9 mouse cellular contexts compared by ENCODE assay signal in genomic region chr11:46431129-46431528, GRCm38 (mm10). TPM values are rescaled to one million over a fixed set of nuclear protein-coding genes. Genes with fewer than 3 reads are reported as not detected.
DNase-seq lines count a peak whose midpoint lies in the region; ATAC-seq lines count a peak whose summit lies in the region.
"Had no signal": no experiment of that assay in that cellular context is flagged by ENCODE, and none has a peak within 500 bp of the region (broad histone marks: within the 10 kb centered on the region; RNA-seq: fewer than 3 reads in every experiment).

No protein-coding gene starts in this region.

- ATAC-seq in forebrain, embryonic 16.5 days, result peak; percentile 96
- ATAC-seq in hindbrain, embryonic 12.5 days (ENCODE audit: low FRiP score), result peak; percentile 92
- ATAC-seq in lung, embryonic 16.5 days (ENCODE audit: low read depth), result peak; percentile 69

- no peak overlapping the region for H3K4me2 ChIP-seq in forebrain, embryonic 16.5 days (ENCODE audit: low read length)
- H3K4me2 ChIP-seq in hindbrain, embryonic 12.5 days (replicated peaks), result no peak overlapping the region
- no peak overlapping the region for H3K4me2 ChIP-seq in lung, embryonic 16.5 days (ENCODE audit: low read depth, low read length)

- no peaks in the 10 kb centered on the region for H3K27me3 ChIP-seq in forebrain, embryonic 16.5 days (replicated peaks; ENCODE audit: control insufficient read depth, insufficient read depth, low read length)
- H3K27me3 ChIP-seq in hindbrain, embryonic 12.5 days, result no peaks in the 10 kb centered on the region
- H3K27me3 ChIP-seq in lung, embryonic 16.5 days (ENCODE audit: control insufficient read depth, insufficient read depth, low read depth, low read length), result no peaks in the 10 kb centered on the region
- H3K27me3 ChIP-seq: megakaryocyte, embryonic 14.5 days had no signal

- 20% methylated on average over 3 of the region's 3 CpGs for WGBS in forebrain, embryonic 16.5 days
- 23% methylated on average over 3 of the region's 3 CpGs for WGBS in hindbrain, embryonic 12.5 days
- WGBS in lung, embryonic 16.5 days, result 16% methylated on average over 3 of the region's 3 CpGs

- H3K36me3 ChIP-seq in forebrain, embryonic 16.5 days (ENCODE audit: control insufficient read depth, insufficient read depth), result no peaks in the 10 kb centered on the region
- H3K36me3 ChIP-seq in hindbrain, embryonic 12.5 days, result no peaks in the 10 kb centered on the region
- no peaks in the 10 kb centered on the region for H3K36me3 ChIP-seq in lung, embryonic 16.5 days (ENCODE audit: control insufficient read depth, insufficient read depth, low read length)

- H3K4me1 ChIP-seq in forebrain, embryonic 16.5 days (replicated peaks; ENCODE audit: control insufficient read depth, insufficient read depth, low read length), result peaks cover 5% of the 10 kb centered on the region
- no peaks in the 10 kb centered on the region for H3K4me1 ChIP-seq in hindbrain, embryonic 12.5 days
- no peaks in the 10 kb centered on the region for H3K4me1 ChIP-seq in lung, embryonic 16.5 days (replicated peaks; ENCODE audit: control insufficient read depth, insufficient read depth, low read length)

- no peaks in the 10 kb centered on the region for H3K9me3 ChIP-seq in forebrain, embryonic 16.5 days (ENCODE audit: control insufficient read depth, low read length)
- H3K9me3 ChIP-seq in hindbrain, embryonic 12.5 days (replicated peaks), result no peaks in the 10 kb centered on the region
- no peaks in the 10 kb centered on the region for H3K9me3 ChIP-seq in lung, embryonic 16.5 days (ENCODE audit: control insufficient read depth, low read length)
- H3K9me3 ChIP-seq: megakaryocyte, embryonic 14.5 days had no signal

- 0 out of 2 replicates have a peak overlapping the region, but pooled peaks have one; percentile 15 for H3K27ac ChIP-seq in forebrain, embryonic 16.5 days (ENCODE audit: low read length)
- H3K27ac ChIP-seq in hindbrain, embryonic 12.5 days, result no peak overlapping the region
- no peak overlapping the region for H3K27ac ChIP-seq in lung, embryonic 16.5 days (ENCODE audit: low read length)

- H3K4me3 ChIP-seq in forebrain, embryonic 16.5 days (replicated peaks; ENCODE audit: low read length), result no peak overlapping the region
- H3K4me3 ChIP-seq in hindbrain, embryonic 12.5 days, result no peak overlapping the region
- H3K4me3 ChIP-seq in lung, embryonic 16.5 days (ENCODE audit: low read length), result no peak overlapping the region
- H3K4me3 ChIP-seq: megakaryocyte, embryonic 14.5 days had no signal

- peak; percentile 88 for DNase-seq in NIH3T3 (ENCODE audit: low read depth)
- peak; percentile 82 to 87 for DNase-seq in cerebellum, adult 18-20 months
- DNase-seq in layer of hippocampus, adult 9-11 months, result peak; percentile 92
- peak; percentile 60 for DNase-seq in ovary, postnatal 36 days (ENCODE audit: low spot score)
- DNase-seq in thymus, postnatal 0 days (ENCODE audit: low spot score), result peak; percentile 90

- H3K9ac ChIP-seq in forebrain, embryonic 16.5 days (replicated peaks; ENCODE audit: low read depth, low read length), result no peak overlapping the region
- H3K9ac ChIP-seq in hindbrain, embryonic 12.5 days, result no peak overlapping the region
- H3K9ac ChIP-seq in lung, embryonic 16.5 days (ENCODE audit: low read length), result no peak overlapping the region

RNA-seq across cellular contexts. Expression of gene Med7, which starts 5.6 kb away (rescaled TPM):
- polyA plus RNA-seq in forebrain, embryonic 16.5 days (2015; fragmentation: Nextera tagmentation; extraction: Ambion mirVana), result 73.1 and 88.4 TPM in 2 replicates
- polyA plus RNA-seq in hindbrain, embryonic 12.5 days (2016; fragmentation: Nextera tagmentation; extraction: Ambion mirVana), result 79.3 and 85.9 TPM in 2 replicates
- 62.3 and 65.6 TPM in 2 replicates for polyA plus RNA-seq in lung, embryonic 16.5 days (2015; fragmentation: Nextera tagmentation; extraction: Ambion mirVana)
- polyA plus RNA-seq in thymus, postnatal 0 days (2015; fragmentation: Nextera tagmentation; extraction: Ambion mirVana), result 66.4 and 69.4 TPM in 2 replicates

RNA-seq across cellular contexts. Expression of gene Havcr2, which starts 23.6 kb away (rescaled TPM):
- 0.15 and 0.34 TPM in 2 replicates for polyA plus RNA-seq in forebrain, embryonic 16.5 days (2015; fragmentation: Nextera tagmentation; extraction: Ambion mirVana)
- 0.14 and 0.35 TPM in 2 replicates for polyA plus RNA-seq in hindbrain, embryonic 12.5 days (2016; fragmentation: Nextera tagmentation; extraction: Ambion mirVana)
- 0.09 and 0.20 TPM in 2 replicates for polyA plus RNA-seq in lung, embryonic 16.5 days (2015; fragmentation: Nextera tagmentation; extraction: Ambion mirVana)
- polyA plus RNA-seq in thymus, postnatal 0 days (2015; fragmentation: Nextera tagmentation; extraction: Ambion mirVana), result 0.55 and 0.82 TPM in 2 replicates

RNA-seq across cellular contexts. Expression of gene Fam71b, which starts 34.8 kb away (rescaled TPM):
- polyA plus RNA-seq in forebrain, embryonic 16.5 days (2015; fragmentation: Nextera tagmentation; extraction: Ambion mirVana), result not detected in 2 replicates
- not detected in 2 replicates for polyA plus RNA-seq in hindbrain, embryonic 12.5 days (2016; fragmentation: Nextera tagmentation; extraction: Ambion mirVana)
- not detected in 2 replicates for polyA plus RNA-seq in lung, embryonic 16.5 days (2015; fragmentation: Nextera tagmentation; extraction: Ambion mirVana)
- polyA plus RNA-seq in thymus, postnatal 0 days (2015; fragmentation: Nextera tagmentation; extraction: Ambion mirVana), result 0.73 and 1.1 TPM in 2 replicates

RNA-seq across cellular contexts. Expression of gene Itk, which starts 41.8 kb away (rescaled TPM):
- polyA plus RNA-seq in forebrain, embryonic 16.5 days (2015; fragmentation: Nextera tagmentation; extraction: Ambion mirVana), result not detected in 2 replicates
- polyA plus RNA-seq in hindbrain, embryonic 12.5 days (2016; fragmentation: Nextera tagmentation; extraction: Ambion mirVana), result 0.05 TPM in 1 of 2 replicates, not detected in the other
- polyA plus RNA-seq in lung, embryonic 16.5 days (2015; fragmentation: Nextera tagmentation; extraction: Ambion mirVana), result 0.33 and 0.82 TPM in 2 replicates
- polyA plus RNA-seq in thymus, postnatal 0 days (2015; fragmentation: Nextera tagmentation; extraction: Ambion mirVana), result 99.7 and 113 TPM in 2 replicates
